11 mouse cellular contexts compared by ENCODE assay signal in the genomic region with DNA sequence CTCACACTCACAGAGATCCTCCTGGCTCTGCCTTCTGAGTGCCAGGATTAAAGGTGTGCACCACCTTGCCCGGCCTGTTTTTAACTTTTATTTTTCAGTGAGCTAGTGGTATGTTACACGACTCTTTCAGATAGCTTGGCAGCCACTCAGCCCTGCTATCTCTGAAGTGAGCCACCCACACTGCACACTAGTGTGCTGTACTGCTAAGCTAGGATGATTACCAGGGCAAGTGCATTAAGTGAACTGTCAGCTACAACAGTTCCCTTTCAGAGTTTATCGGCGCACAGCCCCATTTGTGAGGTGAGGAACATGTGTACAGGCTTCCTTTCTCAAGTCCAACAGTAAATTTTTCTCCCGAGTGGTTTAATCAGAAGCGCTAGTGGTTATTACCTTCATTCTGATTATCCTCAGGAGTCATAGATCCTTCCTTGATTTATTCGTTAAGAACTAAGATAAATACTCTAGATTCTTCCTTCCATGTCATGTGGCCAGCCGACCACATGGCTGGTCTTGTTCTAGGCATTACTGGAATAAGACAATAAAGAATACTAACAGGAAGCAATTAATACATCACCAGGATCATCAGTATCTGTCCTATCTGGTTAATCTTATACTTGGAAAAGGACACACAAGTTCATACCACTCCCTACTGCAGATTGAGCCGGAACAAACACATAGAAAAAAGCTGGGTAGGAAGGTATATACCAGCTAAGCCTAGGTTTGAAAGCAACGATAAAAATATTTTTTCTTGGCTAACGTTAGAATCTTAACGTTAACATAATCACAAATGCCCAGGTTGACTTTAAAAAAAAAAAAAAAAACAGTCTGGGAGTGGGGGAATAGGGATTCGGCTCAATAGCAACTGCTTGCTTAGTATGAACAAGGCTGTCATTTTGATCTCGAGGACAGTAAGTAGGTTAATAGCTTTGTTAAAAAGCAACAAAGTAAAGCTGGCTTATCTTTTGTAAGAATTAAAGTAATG. TPM values are rescaled to one million over a fixed set of nuclear protein-coding genes. Genes with fewer than 3 reads are reported as not detected.
DNase-seq lines count a peak whose midpoint lies in the region; ATAC-seq and TF ChIP-seq lines count a peak whose summit lies in the region.
"Had no signal": no experiment of that assay in that cellular context is flagged by ENCODE, and none has a peak within 500 bp of the region (broad histone marks: within the 10 kb centered on the region; RNA-seq: fewer than 3 reads in every experiment).

No protein-coding gene starts in this region.

- no peak overlapping the region for H3K4me3 ChIP-seq in heart, embryonic 16.5 days (ENCODE audit: low read length)
- no peak overlapping the region for H3K4me3 ChIP-seq in stomach, embryonic 14.5 days (ENCODE audit: low read depth, low read length)
- H3K4me3 ChIP-seq in stomach, postnatal 0 days (ENCODE audit: low read depth, low read length), result no peak overlapping the region
- 0 out of 2 replicates have a peak overlapping the region, but pooled peaks have one; percentile 9 for H3K4me3 ChIP-seq in liver, embryonic 15.5 days (replicated peaks)
- H3K4me3 ChIP-seq: midbrain, embryonic 12.5 days had no signal

- no peak for TF ChIP-seq CTCF in stomach, postnatal 0 days (IDR thresholded peaks at IDR 0.05; ENCODE audit: low read depth)

- no peak for DNase-seq in heart, adult 9 months (ENCODE audit: low spot score in 2 of 2)
- DNase-seq in stomach, postnatal 0 days (ENCODE audit: low spot score), result no peak
- DNase-seq in cerebellum, adult 9-10 months, result no peak
- no peak for DNase-seq in urinary bladder, postnatal 14 days (ENCODE audit: low spot score)
- no peak for DNase-seq in thymus, postnatal 0 days (ENCODE audit: low spot score)
- DNase-seq: cerebellum, postnatal 25 days had no signal

- H3K27me3 ChIP-seq in heart, embryonic 16.5 days (ENCODE audit: control insufficient read depth, insufficient read depth, low read length), result no peaks in the 10 kb centered on the region
- no peaks in the 10 kb centered on the region for H3K27me3 ChIP-seq in stomach, embryonic 14.5 days (ENCODE audit: control insufficient read depth, insufficient read depth, low read length)
- no peaks in the 10 kb centered on the region for H3K27me3 ChIP-seq in stomach, postnatal 0 days (ENCODE audit: control insufficient read depth, insufficient read depth, low read length)
- H3K27me3 ChIP-seq in liver, embryonic 15.5 days, result no peaks in the 10 kb centered on the region
- H3K27me3 ChIP-seq: midbrain, embryonic 12.5 days had no signal

- H3K36me3 ChIP-seq in heart, embryonic 16.5 days (ENCODE audit: control insufficient read depth, insufficient read depth), result no peaks in the 10 kb centered on the region
- H3K36me3 ChIP-seq in stomach, embryonic 14.5 days (ENCODE audit: control insufficient read depth, insufficient read depth, low read length), result no peaks in the 10 kb centered on the region
- no peaks in the 10 kb centered on the region for H3K36me3 ChIP-seq in stomach, postnatal 0 days (ENCODE audit: control insufficient read depth, insufficient read depth, low read length)
- no peaks in the 10 kb centered on the region for H3K36me3 ChIP-seq in liver, embryonic 15.5 days (replicated peaks)
- H3K36me3 ChIP-seq: midbrain, embryonic 12.5 days had no signal

- no peak overlapping the region for H3K27ac ChIP-seq in heart, embryonic 16.5 days (ENCODE audit: low read length)
- H3K27ac ChIP-seq in stomach, embryonic 14.5 days (ENCODE audit: low read length), result no peak overlapping the region
- no peak overlapping the region for H3K27ac ChIP-seq in stomach, postnatal 0 days (replicated peaks)
- H3K27ac ChIP-seq in liver, embryonic 15.5 days (replicated peaks), result peak overlapping the region; percentile 99
- H3K27ac ChIP-seq: hindbrain, embryonic 14.5 days; midbrain, embryonic 12.5 days had no signal

- WGBS in heart, embryonic 16.5 days, result 60% methylated on average over 14 of the region's 14 CpGs
- 65% methylated on average over 14 of the region's 14 CpGs for WGBS in stomach, embryonic 14.5 days
- 52% methylated on average over 14 of the region's 14 CpGs for WGBS in stomach, postnatal 0 days
- WGBS in liver, embryonic 15.5 days (ENCODE audit: insufficient replicate concordance), result 19% methylated on average over 14 of the region's 14 CpGs

- H3K4me2 ChIP-seq in heart, embryonic 16.5 days (ENCODE audit: low read depth, low read length), result no peak overlapping the region
- no peak overlapping the region for H3K4me2 ChIP-seq in stomach, embryonic 14.5 days (replicated peaks; ENCODE audit: low read depth, low read length)
- H3K4me2 ChIP-seq in stomach, postnatal 0 days (replicated peaks; ENCODE audit: low read depth), result no peak overlapping the region
- peak overlapping the region; percentile 61 for H3K4me2 ChIP-seq in liver, embryonic 15.5 days
- H3K4me2 ChIP-seq: hindbrain, embryonic 14.5 days; midbrain, embryonic 12.5 days had no signal

- TF ChIP-seq EP300 in stomach, postnatal 0 days (optimal IDR thresholded peaks at IDR 0.05), result no peak

- H3K4me1 ChIP-seq in heart, embryonic 16.5 days (ENCODE audit: control insufficient read depth, insufficient read depth, low read length), result peaks cover 9% of the 10 kb centered on the region; the same call in 1 of the 2 replicates
- H3K4me1 ChIP-seq in stomach, embryonic 14.5 days (ENCODE audit: control insufficient read depth, insufficient read depth, low read length), result 0 out of 2 replicates have a peak, but pooled peaks cover 2% of the 10 kb centered on the region
- H3K4me1 ChIP-seq in stomach, postnatal 0 days (replicated peaks; ENCODE audit: control insufficient read depth, insufficient read depth), result no peaks in the 10 kb centered on the region
- H3K4me1 ChIP-seq in liver, embryonic 15.5 days (replicated peaks), result peaks cover 94% of the 10 kb centered on the region
- H3K4me1 ChIP-seq: midbrain, embryonic 12.5 days had no signal

- ATAC-seq in heart, embryonic 16.5 days (replicated peaks; ENCODE audit: extremely low read depth, insufficient read depth, low FRiP score), result peak; percentile 37; the same call in 1 of the 2 replicates
- ATAC-seq in stomach, embryonic 14.5 days (ENCODE audit: insufficient number of reproducible peaks, insufficient read depth, low FRiP score, low read depth), result peak; percentile 53; the same call in 1 of the 2 replicates
- ATAC-seq in stomach, postnatal 0 days (ENCODE audit: low FRiP score, low TSS enrichment), result no peak
- peak; percentile 78 for ATAC-seq in liver, embryonic 15.5 days (ENCODE audit: insufficient read depth)

- no peaks in the 10 kb centered on the region for H3K9me3 ChIP-seq in heart, embryonic 16.5 days (replicated peaks; ENCODE audit: control insufficient read depth, low read length)
- H3K9me3 ChIP-seq in stomach, embryonic 14.5 days (ENCODE audit: control insufficient read depth, low read depth, low read length), result no peaks in the 10 kb centered on the region
- no peaks in the 10 kb centered on the region for H3K9me3 ChIP-seq in stomach, postnatal 0 days (ENCODE audit: control insufficient read depth, low read length)
- H3K9me3 ChIP-seq in liver, embryonic 15.5 days (replicated peaks), result no peaks in the 10 kb centered on the region
- H3K9me3 ChIP-seq: midbrain, embryonic 12.5 days had no signal

- H3K9ac ChIP-seq in heart, embryonic 16.5 days (ENCODE audit: low read length), result no peak overlapping the region
- no peak overlapping the region for H3K9ac ChIP-seq in stomach, embryonic 14.5 days (replicated peaks; ENCODE audit: low read depth, low read length)
- H3K9ac ChIP-seq in stomach, postnatal 0 days (ENCODE audit: low read length), result no peak overlapping the region
- H3K9ac ChIP-seq in liver, embryonic 15.5 days, result peak overlapping the region; percentile 40
- H3K9ac ChIP-seq: hindbrain, embryonic 14.5 days; midbrain, embryonic 12.5 days had no signal

RNA-seq across cellular contexts. Expression of gene Rnf145, which starts 6.4 kb away (rescaled TPM):
- 50.5 and 53.5 TPM in 2 replicates for polyA plus RNA-seq in heart, embryonic 16.5 days (2015; fragmentation: Nextera tagmentation; extraction: Ambion mirVana)
- 78.7 and 84.7 TPM in 2 replicates for polyA plus RNA-seq in stomach, embryonic 14.5 days (2014; fragmentation: Nextera tagmentation; extraction: Ambion mirVana)
- 29.5 and 30.5 TPM in 2 replicates for polyA plus RNA-seq in stomach, postnatal 0 days (2015; fragmentation: Nextera tagmentation; extraction: Ambion mirVana)
- polyA plus RNA-seq in liver, embryonic 15.5 days (2015; fragmentation: Nextera tagmentation; extraction: Ambion mirVana), result 53.5 and 59.8 TPM in 2 replicates
- polyA plus RNA-seq in thymus, postnatal 0 days (2015; fragmentation: Nextera tagmentation; extraction: Ambion mirVana), result 115 and 120 TPM in 2 replicates

RNA-seq across cellular contexts. Expression of gene Ublcp1, which starts 42.0 kb away (rescaled TPM):
- polyA plus RNA-seq in heart, embryonic 16.5 days (2015; fragmentation: Nextera tagmentation; extraction: Ambion mirVana), result 44.3 and 44.5 TPM in 2 replicates
- 61.9 and 62.0 TPM in 2 replicates for polyA plus RNA-seq in stomach, embryonic 14.5 days (2014; fragmentation: Nextera tagmentation; extraction: Ambion mirVana)
- 34.5 and 36.9 TPM in 2 replicates for polyA plus RNA-seq in stomach, postnatal 0 days (2015; fragmentation: Nextera tagmentation; extraction: Ambion mirVana)
- 42.5 and 42.9 TPM in 2 replicates for polyA plus RNA-seq in liver, embryonic 15.5 days (2015; fragmentation: Nextera tagmentation; extraction: Ambion mirVana)
- polyA plus RNA-seq in thymus, postnatal 0 days (2015; fragmentation: Nextera tagmentation; extraction: Ambion mirVana), result 50.7 and 55.3 TPM in 2 replicates
